Mouse (Mus musculus): Measurements from ENCODE around the gene Eps8l1. TPM values are rescaled to one million over a fixed set of nuclear protein-coding genes. Genes with fewer than 3 reads are reported as not detected.

The Eps8l1 gene
- polyA plus RNA-seq, 1 experiment from 2014 or later: 2.0 TPM

- Histone ChIP-seq H3K4me3 (ENCODE audit: low read depth, low read length) (no peak overlapping the region), H3K9me3 (ENCODE audit: control insufficient read depth, low read length) (no peaks in the 10 kb centered on the region), H3K27me3 (replicated peaks; ENCODE audit: control insufficient read depth, insufficient read depth, low read length) (no peaks in the 10 kb centered on the region), H3K27ac (ENCODE audit: low read depth, low read length) (no peak overlapping the region), H3K4me2 (0 out of 2 replicates have a peak overlapping the region, but pooled peaks have one; percentile 9), H3K9ac (ENCODE audit: low read depth, low read length) (no peak overlapping the region), H3K4me1 (replicated peaks; ENCODE audit: control insufficient read depth, insufficient read depth, low read length) (peaks cover 33% of the 10 kb centered on the region), H3K36me3 (ENCODE audit: control insufficient read depth, insufficient read depth, low read length) (peaks cover 42% of the 10 kb centered on the region)
- no peak for ATAC-seq (replicated peaks; ENCODE audit: low FRiP score)
- WGBS: 64% methylated on average over 6 of the region's 6 CpGs
- DNase-seq (ENCODE audit: low spot score): no peak
Measured at GRCm38 (mm10) chr7:4491308-4491707, 30.8 kb downstream of the Eps8l1 start.

GRCm38 (mm10) chr7:4492284-4493224, 32.1 kb downstream of the Eps8l1 start:
- WGBS: 76% methylated on average over 13 of the region's 13 CpGs
- DNase-seq (ENCODE audit: low spot score) (no peak), ATAC-seq (replicated peaks; ENCODE audit: low FRiP score) (peak; percentile 45)
- no peaks in the 10 kb centered on the region for H3K27me3 ChIP-seq (replicated peaks; ENCODE audit: control insufficient read depth, insufficient read depth, low read length)
- 0 out of 2 replicates have a peak overlapping the region, but pooled peaks have one; percentile 7 for H3K27ac ChIP-seq (ENCODE audit: low read depth, low read length)
- no peaks in the 10 kb centered on the region for H3K9me3 ChIP-seq (ENCODE audit: control insufficient read depth, low read length)
- no peak overlapping the region for H3K4me2 ChIP-seq
- peaks cover 45% of the 10 kb centered on the region for H3K36me3 ChIP-seq (ENCODE audit: control insufficient read depth, insufficient read depth, low read length)
- no peak overlapping the region for H3K4me3 ChIP-seq (ENCODE audit: low read depth, low read length)
- H3K4me1 ChIP-seq (replicated peaks; ENCODE audit: control insufficient read depth, insufficient read depth, low read length): peaks cover 33% of the 10 kb centered on the region
- no peak overlapping the region for H3K9ac ChIP-seq (ENCODE audit: low read depth, low read length)

- DNase-seq (ENCODE audit: low spot score) (no peak), ATAC-seq (replicated peaks; ENCODE audit: low FRiP score) (0 out of 2 replicates have a peak, but pooled peaks have one; percentile 35)
- 43% methylated on average over 1 of the region's 1 CpGs for WGBS
- no peaks in the 10 kb centered on the region for H3K27me3 ChIP-seq (replicated peaks; ENCODE audit: control insufficient read depth, insufficient read depth, low read length)
- H3K36me3 ChIP-seq (ENCODE audit: control insufficient read depth, insufficient read depth, low read length): peaks cover 43% of the 10 kb centered on the region
- peaks cover 39% of the 10 kb centered on the region for H3K4me1 ChIP-seq (replicated peaks; ENCODE audit: control insufficient read depth, insufficient read depth, low read length)
- no peak overlapping the region; the same call in 1 of the 2 replicates for H3K9ac ChIP-seq (ENCODE audit: low read depth, low read length)
- H3K4me3 ChIP-seq (ENCODE audit: low read depth, low read length): no peak overlapping the region
- no peak overlapping the region for H3K4me2 ChIP-seq
- no peaks in the 10 kb centered on the region for H3K9me3 ChIP-seq (ENCODE audit: control insufficient read depth, low read length)
- H3K27ac ChIP-seq (ENCODE audit: low read depth, low read length): 0 out of 2 replicates have a peak overlapping the region, but pooled peaks have one; percentile 7
Measured at GRCm38 (mm10) chr7:4493991-4494390, 33.5 kb downstream of the Eps8l1 start.

GRCm38 (mm10) chr7:4496468-4496867, 36.0 kb downstream of the Eps8l1 start:
- Histone ChIP-seq H3K27ac (ENCODE audit: low read depth, low read length) (no peak overlapping the region), H3K36me3 (ENCODE audit: control insufficient read depth, insufficient read depth, low read length) (peaks cover 32% of the 10 kb centered on the region)

GRCm38 (mm10) chr7:4497271-4497903, 36.9 kb downstream of the Eps8l1 start:
- 87% methylated on average over 9 of the region's 9 CpGs for WGBS
- no peak overlapping the region for H3K9ac ChIP-seq (ENCODE audit: low read depth, low read length)
- H3K9me3 ChIP-seq (ENCODE audit: control insufficient read depth, low read length): no peaks in the 10 kb centered on the region
- no peak overlapping the region for H3K4me2 ChIP-seq
- peaks cover 26% of the 10 kb centered on the region for H3K36me3 ChIP-seq (ENCODE audit: control insufficient read depth, insufficient read depth, low read length)
- H3K27me3 ChIP-seq (replicated peaks; ENCODE audit: control insufficient read depth, insufficient read depth, low read length): no peaks in the 10 kb centered on the region
- ATAC-seq (replicated peaks; ENCODE audit: low FRiP score): no peak
- H3K4me1 ChIP-seq (replicated peaks; ENCODE audit: control insufficient read depth, insufficient read depth, low read length): peaks cover 36% of the 10 kb centered on the region
- H3K4me3 ChIP-seq (ENCODE audit: low read depth, low read length): no peak overlapping the region
- DNase-seq (ENCODE audit: low spot score): no peak
- no peak overlapping the region for H3K27ac ChIP-seq (ENCODE audit: low read depth, low read length)

More at GRCm38 (mm10) chr7:4496468-4496867, 36.0 kb downstream of the Eps8l1 start:
- H3K9me3 ChIP-seq (ENCODE audit: control insufficient read depth, low read length): no peaks in the 10 kb centered on the region
- no peak overlapping the region for H3K9ac ChIP-seq (ENCODE audit: low read depth, low read length)
- H3K4me2 ChIP-seq: no peak overlapping the region
- H3K27me3 ChIP-seq (replicated peaks; ENCODE audit: control insufficient read depth, insufficient read depth, low read length): no peaks in the 10 kb centered on the region
- ATAC-seq (replicated peaks; ENCODE audit: low FRiP score) (no peak), DNase-seq (ENCODE audit: low spot score) (no peak)
- WGBS: 94% methylated on average over 3 of the region's 3 CpGs
- H3K4me1 ChIP-seq (replicated peaks; ENCODE audit: control insufficient read depth, insufficient read depth, low read length): peaks cover 42% of the 10 kb centered on the region
- no peak overlapping the region for H3K4me3 ChIP-seq (ENCODE audit: low read depth, low read length)

GRCm38 (mm10) chr7:4498251-4498650, 37.8 kb downstream of the Eps8l1 start:
- no peak overlapping the region for H3K9ac ChIP-seq (ENCODE audit: low read depth, low read length)
- H3K27ac ChIP-seq (ENCODE audit: low read depth, low read length): no peak overlapping the region
- peaks cover 33% of the 10 kb centered on the region for H3K4me1 ChIP-seq (replicated peaks; ENCODE audit: control insufficient read depth, insufficient read depth, low read length)
- DNase-seq (ENCODE audit: low spot score) (no peak), ATAC-seq (replicated peaks; ENCODE audit: low FRiP score) (no peak)
- 38% methylated on average over 9 of the region's 9 CpGs for WGBS
- no peaks in the 10 kb centered on the region for H3K27me3 ChIP-seq (replicated peaks; ENCODE audit: control insufficient read depth, insufficient read depth, low read length)
- no peak overlapping the region; the same call in 1 of the 2 replicates for H3K4me2 ChIP-seq
- no peaks in the 10 kb centered on the region for H3K9me3 ChIP-seq (ENCODE audit: control insufficient read depth, low read length)
- H3K36me3 ChIP-seq (ENCODE audit: control insufficient read depth, insufficient read depth, low read length): peaks cover 26% of the 10 kb centered on the region
- H3K4me3 ChIP-seq (ENCODE audit: low read depth, low read length): no peak overlapping the region

GRCm38 (mm10) chr7:4499034-4499433, 38.6 kb downstream of the Eps8l1 start:
- peaks cover 22% of the 10 kb centered on the region for H3K36me3 ChIP-seq (ENCODE audit: control insufficient read depth, insufficient read depth, low read length)
- DNase-seq (ENCODE audit: low spot score): no peak
- peak overlapping the region; percentile 88 for H3K4me2 ChIP-seq
- H3K27ac ChIP-seq (ENCODE audit: low read depth, low read length): no peak overlapping the region
- WGBS: 84% methylated on average over 4 of the region's 4 CpGs
- H3K9ac ChIP-seq (ENCODE audit: low read depth, low read length): no peak overlapping the region
- ATAC-seq (replicated peaks; ENCODE audit: low FRiP score): no peak
- no peaks in the 10 kb centered on the region for H3K9me3 ChIP-seq (ENCODE audit: control insufficient read depth, low read length)
- H3K4me1 ChIP-seq (replicated peaks; ENCODE audit: control insufficient read depth, insufficient read depth, low read length): peaks cover 31% of the 10 kb centered on the region
- no peak overlapping the region for H3K4me3 ChIP-seq (ENCODE audit: low read depth, low read length)
- H3K27me3 ChIP-seq (replicated peaks; ENCODE audit: control insufficient read depth, insufficient read depth, low read length): no peaks in the 10 kb centered on the region

GRCm38 (mm10) chr7:4500892-4501471, 40.5 kb downstream of the Eps8l1 start:
- DNase-seq (ENCODE audit: low spot score): peak; percentile 61
- peak overlapping the region; percentile 96 for H3K4me3 ChIP-seq (ENCODE audit: low read depth, low read length)
- peak overlapping the region; percentile 88 for H3K4me2 ChIP-seq
- H3K36me3 ChIP-seq (ENCODE audit: control insufficient read depth, insufficient read depth, low read length): peaks cover 12% of the 10 kb centered on the region
- H3K27ac ChIP-seq (ENCODE audit: low read depth, low read length): peak overlapping the region; percentile 88
- H3K9me3 ChIP-seq (ENCODE audit: control insufficient read depth, low read length): no peaks in the 10 kb centered on the region
- under 1% methylated on average over 41 of the region's 52 CpGs for WGBS
- H3K9ac ChIP-seq (ENCODE audit: low read depth, low read length): peak overlapping the region; percentile 97
- no peaks in the 10 kb centered on the region for H3K27me3 ChIP-seq (replicated peaks; ENCODE audit: control insufficient read depth, insufficient read depth, low read length)
- H3K4me1 ChIP-seq (replicated peaks; ENCODE audit: control insufficient read depth, insufficient read depth, low read length): peaks cover 38% of the 10 kb centered on the region
- peak; percentile 37 for ATAC-seq (replicated peaks; ENCODE audit: low FRiP score)

Measured in liver, embryonic 11.5 days (tissue).